Mouse (Mus musculus) G1E (cell line): ENCODE results near the gene Cox8c.

Experiments
- CTCF ChIP-seq: IDR thresholded peaks from 2 replicates; pipeline ENCODE4 v1.5.1; 2012; ENCODE audit warnings: low read depth, low read length, inconsistent platforms, mixed read lengths
- GATA1 ChIP-seq: IDR thresholded peaks from 2 replicates; pipeline ENCODE4 v1.6.1; 2012; ENCODE audit warnings: borderline replicate concordance, low read length, inconsistent platforms, mixed read lengths

DNA sequence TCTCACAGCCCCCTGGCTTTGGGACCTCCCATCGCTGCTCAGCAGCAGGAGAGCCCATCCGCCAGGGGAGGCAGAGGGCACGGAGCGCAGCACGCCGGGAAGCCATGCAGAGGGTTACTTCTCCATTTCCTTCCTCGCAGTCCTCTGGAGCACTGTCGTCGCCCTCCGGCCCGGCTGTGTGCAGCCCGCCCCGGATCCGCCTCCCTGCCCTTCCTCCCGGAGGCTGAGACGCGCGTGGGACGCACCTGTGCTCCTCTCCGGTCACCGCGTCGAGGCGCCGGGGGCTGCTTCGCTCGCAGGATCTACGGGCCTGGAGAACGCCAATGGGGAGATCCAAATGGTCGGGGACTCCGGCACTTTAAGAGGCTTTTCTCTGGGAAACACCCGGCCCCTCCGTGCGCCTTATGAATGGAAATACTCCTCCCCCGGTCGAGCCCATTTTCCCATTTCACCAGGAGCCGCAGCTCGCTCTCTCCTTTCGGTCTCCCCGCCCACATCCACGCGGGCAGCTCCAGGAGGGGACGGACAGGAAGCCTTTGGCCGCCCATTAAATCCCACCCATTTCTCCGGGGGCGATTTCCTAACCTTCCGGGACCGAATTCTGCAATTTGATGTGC lies 49.8 kb downstream of the Cox8c start, which contains the start of gene Unc79:
- no peak for TF ChIP-seq CTCF
- no peak for TF ChIP-seq GATA1
